Comparison of ENCODE assay signal across 28 mouse cellular contexts in genomic region chr12:27410555-27410954, GRCm38 (mm10).
DNase-seq lines count a peak whose midpoint lies in the region; ATAC-seq lines count a peak whose summit lies in the region.
"Had no signal": no experiment of that assay in that cellular context is flagged by ENCODE, and none has a peak within 500 bp of the region (broad histone marks: within the 10 kb centered on the region; RNA-seq: fewer than 3 reads in every experiment).

No protein-coding gene starts in this region.

- no peaks in the 10 kb centered on the region for H3K9me3 ChIP-seq in embryonic facial prominence, embryonic 11.5 days (replicated peaks; ENCODE audit: control insufficient read depth, low read length)
- H3K9me3 ChIP-seq: embryonic facial prominence, embryonic 13.5 days; forebrain, embryonic 12.5 days; limb, embryonic 13.5 days; liver, embryonic 12.5 days; stomach, embryonic 15.5 days had no signal

- H3K36me3 ChIP-seq in embryonic facial prominence, embryonic 11.5 days (replicated peaks; ENCODE audit: control insufficient read depth, insufficient read depth, low read depth, low read length) = no peaks in the 10 kb centered on the region
- H3K36me3 ChIP-seq: embryonic facial prominence, embryonic 13.5 days; forebrain, embryonic 12.5 days; limb, embryonic 13.5 days; liver, embryonic 12.5 days; stomach, embryonic 15.5 days had no signal

- WGBS in embryonic facial prominence, embryonic 11.5 days = 32% methylated on average over 4 of the region's 4 CpGs

- ATAC-seq in embryonic facial prominence, embryonic 11.5 days (replicated peaks; ENCODE audit: insufficient number of reproducible peaks, low FRiP score, low TSS enrichment, low read depth) = no peak
- ATAC-seq in megakaryocyte, adult 5-6 weeks (ENCODE audit: poor library complexity, severe bottlenecking) = no peak
- ATAC-seq: activated CD4-positive, CD25-positive, alpha-beta regulatory T cell, adult 4 months; hindbrain, postnatal 0 days; intestine, postnatal 0 days; liver, embryonic 12.5 days had no signal

- no peaks in the 10 kb centered on the region for H3K27me3 ChIP-seq in embryonic facial prominence, embryonic 11.5 days (ENCODE audit: control insufficient read depth, insufficient read depth, low read length)
- H3K27me3 ChIP-seq: CH12.LX; embryonic facial prominence, embryonic 13.5 days; forebrain, embryonic 12.5 days; limb, embryonic 13.5 days; liver, embryonic 12.5 days; megakaryocyte, embryonic 14.5 days; stomach, embryonic 15.5 days had no signal

- H3K9ac ChIP-seq in embryonic facial prominence, embryonic 11.5 days (replicated peaks; ENCODE audit: low read length) = no peak overlapping the region
- H3K9ac ChIP-seq: embryonic facial prominence, embryonic 13.5 days; forebrain, embryonic 12.5 days; limb, embryonic 13.5 days; liver, embryonic 12.5 days; stomach, embryonic 15.5 days had no signal

- no peak overlapping the region for H3K4me3 ChIP-seq in embryonic facial prominence, embryonic 11.5 days (ENCODE audit: low read depth, low read length)
- H3K4me3 ChIP-seq: embryonic facial prominence, embryonic 13.5 days; erythroblast, embryonic 14.5 days; forebrain, embryonic 12.5 days; limb, embryonic 13.5 days; liver, embryonic 12.5 days; megakaryocyte, embryonic 14.5 days; stomach, embryonic 15.5 days had no signal

- H3K4me1 ChIP-seq in embryonic facial prominence, embryonic 11.5 days (ENCODE audit: control insufficient read depth, insufficient read depth, low read length) = no peaks in the 10 kb centered on the region
- H3K4me1 ChIP-seq: embryonic facial prominence, embryonic 13.5 days; forebrain, embryonic 12.5 days; liver, embryonic 12.5 days; megakaryocyte, embryonic 14.5 days; stomach, embryonic 15.5 days had no signal

- H3K4me2 ChIP-seq in embryonic facial prominence, embryonic 11.5 days (ENCODE audit: low read depth, low read length) = no peak overlapping the region
- H3K4me2 ChIP-seq: embryonic facial prominence, embryonic 13.5 days; forebrain, embryonic 12.5 days; heart, embryonic 11.5 days; limb, embryonic 13.5 days; liver, embryonic 12.5 days; stomach, embryonic 15.5 days had no signal

- DNase-seq in kidney, postnatal 10 days = peak; percentile 15
- no peak for DNase-seq in kidney, adult 8-10 months
- DNase-seq in embryo, embryonic 10.5 days (ENCODE audit: low spot score) = peak; percentile 79
- DNase-seq in embryonic facial prominence, embryonic 11.5 days (ENCODE audit: low spot score) = peak; percentile 80
- DNase-seq in mesoderm, embryonic 11.5 days (ENCODE audit: low read depth, low spot score) = peak; percentile 51
- no peak for DNase-seq in gastrocnemius, postnatal 10 days
- DNase-seq: adrenal gland, postnatal 10 days; B cell, adult 2 months; cerebellum, adult 18-20 months; cerebellum, postnatal 25 days; lung, adult 18-20 months; lung, postnatal 14 days; midbrain, embryonic 14.5 days; thymus, adult 18-20 months; thymus, postnatal 4 days had no signal

- no peak overlapping the region for H3K27ac ChIP-seq in embryonic facial prominence, embryonic 11.5 days (replicated peaks; ENCODE audit: low read depth, low read length)
- H3K27ac ChIP-seq: embryonic facial prominence, embryonic 13.5 days; forebrain, embryonic 12.5 days; hindbrain, postnatal 0 days; limb, embryonic 13.5 days; liver, embryonic 12.5 days; stomach, embryonic 15.5 days had no signal

Comparison
In these comparisons a context has a peak if more than half of its experiments do, and no peak if none do; other contexts are left out.
1. DNase-seq: peak in kidney, postnatal 10 days (single experiment), embryo, embryonic 10.5 days (single experiment), embryonic facial prominence, embryonic 11.5 days (single experiment) and mesoderm, embryonic 11.5 days (single experiment); none in kidney, adult 8-10 months (0 of 2) and gastrocnemius, postnatal 10 days (single experiment).